Comparison of ENCODE assay signal across 12 mouse cellular contexts in genomic region chrX:13513127-13513526, GRCm38 (mm10). TPM values are rescaled to one million over a fixed set of nuclear protein-coding genes. Genes with fewer than 3 reads are reported as not detected.
DNase-seq lines count a peak whose midpoint lies in the region; ATAC-seq and TF ChIP-seq lines count a peak whose summit lies in the region.
"Had no signal": no experiment of that assay in that cellular context is flagged by ENCODE, and none has a peak within 500 bp of the region (broad histone marks: within the 10 kb centered on the region; RNA-seq: fewer than 3 reads in every experiment).

No protein-coding gene starts in this region.

- H3K36me3 ChIP-seq in heart, adult 2 months (ENCODE audit: control insufficient read depth, insufficient read depth, low read length): no peaks in the 10 kb centered on the region
- no peaks in the 10 kb centered on the region for H3K36me3 ChIP-seq in midbrain, postnatal 0 days (ENCODE audit: insufficient read depth, low read length)
- H3K36me3 ChIP-seq in midbrain, embryonic 10.5 days: no peaks in the 10 kb centered on the region
- H3K36me3 ChIP-seq: limb, embryonic 12.5 days; midbrain, embryonic 13.5 days had no signal

- no peaks in the 10 kb centered on the region for H3K79me2 ChIP-seq in heart, adult 2 months (replicated peaks; ENCODE audit: control insufficient read depth, insufficient read depth, low read length)

- no peak overlapping the region for H3K27ac ChIP-seq in heart, adult 2 months
- H3K27ac ChIP-seq in midbrain, postnatal 0 days (ENCODE audit: low read depth, low read length): no peak overlapping the region
- H3K27ac ChIP-seq in midbrain, embryonic 10.5 days (replicated peaks): no peak overlapping the region
- H3K27ac ChIP-seq: limb, embryonic 12.5 days; midbrain, embryonic 13.5 days had no signal

- peak; percentile 71 for TF ChIP-seq CTCF in heart, adult 2 months (IDR thresholded peaks at IDR 0.05)
- peak; percentile 50 for TF ChIP-seq CTCF in midbrain, postnatal 0 days (IDR thresholded peaks at IDR 0.05)

- H3K9ac ChIP-seq in heart, adult 2 months (ENCODE audit: low read depth, low read length): no peak overlapping the region
- H3K9ac ChIP-seq in midbrain, postnatal 0 days (replicated peaks; ENCODE audit: low read length, poor library complexity, severe bottlenecking): no peak overlapping the region
- H3K9ac ChIP-seq: limb, embryonic 12.5 days; midbrain, embryonic 13.5 days had no signal

- peaks cover 3% of the 10 kb centered on the region for H3K4me1 ChIP-seq in heart, adult 2 months (ENCODE audit: control insufficient read depth, insufficient read depth, low read length)
- no peaks in the 10 kb centered on the region for H3K4me1 ChIP-seq in midbrain, postnatal 0 days (ENCODE audit: insufficient read depth, low read length)
- no peaks in the 10 kb centered on the region for H3K4me1 ChIP-seq in midbrain, embryonic 10.5 days
- H3K4me1 ChIP-seq: limb, embryonic 12.5 days; midbrain, embryonic 13.5 days had no signal

- DNase-seq in heart, adult 2 months: peak in 1 of 2 experiments; percentile 14
- no peak for DNase-seq in heart, postnatal 25 days (ENCODE audit: low spot score)
- no peak for DNase-seq in midbrain, postnatal 0 days (ENCODE audit: low spot score)
- DNase-seq in midbrain, embryonic 10.5 days (ENCODE audit: low spot score): no peak
- peak; percentile 21 to 39 for DNase-seq in lung, adult 18-20 months
- DNase-seq in thymus, postnatal 4 days: peak; percentile 50
- no peak for DNase-seq in left cerebral cortex, postnatal 36 days (ENCODE audit: low spot score in 2 of 2)
- DNase-seq in layer of hippocampus, adult 9-11 months: no peak
- DNase-seq: cerebellum, adult 11-12 months; kidney, adult 18-20 months had no signal

- no peaks in the 10 kb centered on the region for H3K9me3 ChIP-seq in midbrain, postnatal 0 days (ENCODE audit: low read length)
- H3K9me3 ChIP-seq in midbrain, embryonic 10.5 days (replicated peaks): no peaks in the 10 kb centered on the region
- H3K9me3 ChIP-seq: limb, embryonic 12.5 days; midbrain, embryonic 13.5 days had no signal

- TF ChIP-seq POLR2A in heart, adult 2 months (IDR thresholded peaks at IDR 0.05; ENCODE audit: insufficient read depth, low read depth, low read length): no peak

- H3K4me2 ChIP-seq in midbrain, postnatal 0 days (ENCODE audit: low read depth, low read length, poor library complexity, severe bottlenecking): no peak overlapping the region
- H3K4me2 ChIP-seq: limb, embryonic 12.5 days; midbrain, embryonic 13.5 days had no signal

- H3K27me3 ChIP-seq in heart, adult 2 months (ENCODE audit: control insufficient read depth, insufficient read depth, low read length): no peaks in the 10 kb centered on the region
- no peaks in the 10 kb centered on the region; the same call in 1 of the 2 replicates for H3K27me3 ChIP-seq in midbrain, postnatal 0 days (ENCODE audit: insufficient read depth, low read length)
- peaks cover 52% of the 10 kb centered on the region for H3K27me3 ChIP-seq in midbrain, embryonic 10.5 days (ENCODE audit: low read depth, poor library complexity, severe bottlenecking)

- 44% methylated on average over 2 of the region's 2 CpGs for WGBS in heart, adult 2 months
- WGBS in midbrain, postnatal 0 days: 50% methylated on average over 2 of the region's 2 CpGs
- WGBS in midbrain, embryonic 10.5 days: 66% methylated on average over 2 of the region's 2 CpGs

- no peak for TF ChIP-seq EP300 in heart, adult 2 months (IDR thresholded peaks at IDR 0.05; ENCODE audit: insufficient read depth, low read depth, low read length)

- intact Hi-C loops in heart, adult 2 months (cut with DNase I): loop anchor here (2.0 kb wide), 1 partner anchor 288 kb away; no protein-coding TSS in a partner anchor
- intact Hi-C loops in heart, postnatal 25 days (cut with DNase I): loop anchor here (2.0 kb wide), 1 partner anchor 282 kb away; no protein-coding TSS in a partner anchor
- intact Hi-C loops in left cerebral cortex, postnatal 36 days (cut with DNase I): loop anchor here (5.0 kb wide), 1 partner anchor 286 kb away; no protein-coding TSS in a partner anchor

- H3K4me3 ChIP-seq in heart, adult 2 months: no peak overlapping the region
- H3K4me3 ChIP-seq in midbrain, postnatal 0 days (ENCODE audit: low read depth, low read length): no peak overlapping the region
- no peak overlapping the region for H3K4me3 ChIP-seq in midbrain, embryonic 10.5 days
- H3K4me3 ChIP-seq: limb, embryonic 12.5 days; midbrain, embryonic 13.5 days had no signal

- no peak for ATAC-seq in midbrain, postnatal 0 days (ENCODE audit: low FRiP score)
- ATAC-seq: midbrain, embryonic 13.5 days had no signal

RNA-seq across cellular contexts. Expression of gene Nyx, which starts 47.2 kb away (rescaled TPM):
- under 1 TPM; 0.23 TPM for total RNA-seq in heart, adult 2 months (2021)
- polyA plus RNA-seq in heart, adult 2 months (2012; rRNA removed): 0.14 and 0.20 TPM in 2 replicates
- total RNA-seq in heart, postnatal 25 days (2021): under 1 TPM; 0.13 to 0.20 TPM
- 0.33 and 0.71 TPM in 2 replicates for total RNA-seq in midbrain, postnatal 0 days (2014; rRNA removed)
- polyA plus RNA-seq in midbrain, postnatal 0 days (2015; fragmentation: Nextera tagmentation; extraction: Ambion mirVana): 0.20 and 0.32 TPM in 2 replicates
- 0.02 and 0.06 TPM in 2 replicates for polyA plus RNA-seq in midbrain, embryonic 10.5 days (2016; fragmentation: Nextera tagmentation; extraction: Ambion mirVana)
- total RNA-seq in left cerebral cortex, postnatal 36 days (2021): under 1 TPM; 0.17 to 0.61 TPM

Comparison
In these comparisons a context has a peak if more than half of its experiments do, and no peak if none do; other contexts are left out.
1. DNase-seq: peak in lung, adult 18-20 months (2 of 2) and thymus, postnatal 4 days (single experiment); none in heart, postnatal 25 days (single experiment), midbrain, postnatal 0 days (single experiment), midbrain, embryonic 10.5 days (single experiment), left cerebral cortex, postnatal 36 days (0 of 2) and layer of hippocampus, adult 9-11 months (single experiment).